11 mouse cellular contexts compared by ENCODE assay signal in the genomic region with DNA sequence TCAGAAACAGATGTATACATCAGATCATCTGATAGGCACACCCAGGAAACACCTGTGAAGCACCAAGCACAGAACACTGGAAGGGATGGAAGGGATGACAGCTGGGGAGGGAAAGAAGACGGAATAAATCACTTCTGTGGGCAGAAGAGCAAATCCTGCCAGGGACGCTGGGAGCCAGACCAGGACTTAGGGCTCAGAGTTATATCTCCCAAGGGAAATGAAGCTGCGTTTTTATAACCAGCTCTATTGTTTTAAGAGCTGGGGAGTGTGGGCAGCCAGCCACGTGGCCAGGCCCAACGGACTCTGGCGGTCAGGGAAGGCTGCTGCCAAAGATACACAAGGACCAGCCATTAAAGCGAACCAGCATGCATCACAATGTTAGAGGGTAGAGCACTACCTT.
DNase-seq lines count a peak whose midpoint lies in the region; TF ChIP-seq lines count a peak whose summit lies in the region.
"Had no signal": no experiment of that assay in that cellular context is flagged by ENCODE, and none has a peak within 500 bp of the region (broad histone marks: within the 10 kb centered on the region; RNA-seq: fewer than 3 reads in every experiment).

No protein-coding gene starts in this region.

- no peaks in the 10 kb centered on the region for H3K27me3 ChIP-seq in myocyte (ENCODE audit: control insufficient read depth, insufficient read depth, insufficient read length)
- H3K27me3 ChIP-seq: embryonic facial prominence, embryonic 12.5 days; heart, embryonic 13.5 days had no signal

- peak; percentile 30 for DNase-seq in embryo, embryonic 11 days
- no peak for DNase-seq in embryo, embryonic 10.5 days (ENCODE audit: low spot score)
- DNase-seq in lung, postnatal 10 days, result peak; percentile 36
- DNase-seq in lung, postnatal 25 days (ENCODE audit: low spot score), result no peak
- peak; percentile 33 for DNase-seq in heart, postnatal 25 days (ENCODE audit: low spot score)
- no peak for DNase-seq in cerebellum, adult 9-11 months
- no peak for DNase-seq in right cerebral cortex, adult 18-20 months

- no peaks in the 10 kb centered on the region for H3K79me2 ChIP-seq in myocyte (ENCODE audit: control insufficient read depth, insufficient read depth)

- intact Hi-C loops in heart, postnatal 25 days (cut with DNase I), result no loop called here

- TF ChIP-seq POLR2A in myocyte (IDR thresholded peaks at IDR 0.05; ENCODE audit: insufficient read length, low read depth), result no peak

- peak overlapping the region; percentile 52 for H3K4me2 ChIP-seq in myocyte (ENCODE audit: low read depth)
- H3K4me2 ChIP-seq: embryonic facial prominence, embryonic 12.5 days; heart, embryonic 13.5 days; midbrain, embryonic 11.5 days had no signal

- no peaks in the 10 kb centered on the region for H3K36me3 ChIP-seq in myocyte (ENCODE audit: control insufficient read depth, insufficient read depth)
- H3K36me3 ChIP-seq: embryonic facial prominence, embryonic 12.5 days; heart, embryonic 13.5 days had no signal

- H3ac ChIP-seq in myocyte (ENCODE audit: control insufficient read depth, insufficient read length), result no peak overlapping the region

- no peak overlapping the region for H3K4me3 ChIP-seq in myocyte
- H3K4me3 ChIP-seq: embryonic facial prominence, embryonic 12.5 days; heart, embryonic 13.5 days had no signal

TF ChIP-seq in myocyte, 11 proteins besides CTCF, POLR2A, EP300 and RAD21:
- TF ChIP-seq REST (IDR thresholded peaks at IDR 0.05; ENCODE audit: insufficient read depth, insufficient read length) (no peak), SRF (IDR thresholded peaks at IDR 0.05; ENCODE audit: control insufficient read depth, insufficient read length, low read depth) (no peak), TCF3 (IDR thresholded peaks at IDR 0.05; ENCODE audit: insufficient read length, low read depth) (no peak), POLR2AphosphoS2 (IDR thresholded peaks at IDR 0.05; ENCODE audit: insufficient read length, low read depth) (no peak), USF1 (IDR thresholded peaks at IDR 0.05; ENCODE audit: low read depth) (peak; percentile 82), E2F4 (IDR thresholded peaks at IDR 0.05; ENCODE audit: insufficient read depth) (no peak), MYOG (IDR thresholded peaks at IDR 0.05; ENCODE audit: control insufficient read depth in 1 of 3, insufficient read depth in 1 of 3, insufficient read length in 2 of 3, low read depth in 2 of 3) (peak in 1 of 3 experiments; percentile 30), TCF12 (IDR thresholded peaks at IDR 0.05; ENCODE audit: insufficient read depth, poor library complexity, severe bottlenecking) (peak; percentile 87), CEBPB (IDR thresholded peaks at IDR 0.05; ENCODE audit: insufficient read depth, poor library complexity, severe bottlenecking) (no peak), MYOD1 (IDR thresholded peaks at IDR 0.05; ENCODE audit: control insufficient read depth in 1 of 3, insufficient read length in 2 of 3, low read depth in 2 of 3) (peak in 2 of 3 experiments; percentile 86 to 91), MAX (IDR thresholded peaks at IDR 0.05; ENCODE audit: low read depth) (no peak)

Comparison
In these comparisons a context has a peak if more than half of its experiments do, and no peak if none do; other contexts are left out.
1. DNase-seq: peak in embryo, embryonic 11 days (single experiment), lung, postnatal 10 days (single experiment) and heart, postnatal 25 days (single experiment); none in embryo, embryonic 10.5 days (single experiment), lung, postnatal 25 days (single experiment), cerebellum, adult 9-11 months (single experiment) and right cerebral cortex, adult 18-20 months (single experiment).